Mouse (Mus musculus): ENCODE data around the gene Zbed4.

- no peak for TF ChIP-seq POLR2A (IDR thresholded peaks at IDR 0.05; ENCODE audit: control insufficient read depth, extremely low read depth, insufficient read depth, low read length, poor library complexity)
- no peak for TF ChIP-seq CTCF (IDR thresholded peaks at IDR 0.05; ENCODE audit: borderline replicate concordance, control insufficient read depth, extremely low read depth, insufficient read depth, low read length, poor library complexity)
Measured at GRCm38 (mm10) chr15:88730717-88731116, 20.7 kb upstream of the Zbed4 start.
